Mouse (Mus musculus) fibroblast of lung, adult 2 months (primary cell): ENCODE results near the gene Ccdc114.
A peak's percentile ranks its signal among the peaks of the same experiment; 100 is the strongest.
"Not testable (repeated sequence)": the region's sequence is repeated elsewhere in the genome, so short reads cannot be mapped to it uniquely, and the experiment has no call there.

ENCODE experiments used
- DNase-seq: peaks from one replicate; pipeline ENCODE4 v3.0.0-alpha.2; 2011; ENCODE audit warnings: low read depth

Gene Ccdc114

GRCm38 (mm10) chr7:45919083-45919671 is 4.7 kb upstream of the Ccdc114 start:
- no peak for DNase-seq

GRCm38 (mm10) chr7:45919761-45920160 is 4.1 kb upstream of the Ccdc114 start:
- DNase-seq, result no peak

- DNase-seq, result no peak
These were observed 3.2 kb upstream of the Ccdc114 start for GRCm38 (mm10) chr7:45920583-45921241.

GRCm38 (mm10) chr7:45921242-45921621 is 2.6 kb upstream of the Ccdc114 start, which contains the start of gene Emp3:
Gene Emp3, minus strand, starts transcription at chr7:45921404.
- DNase-seq, result no peak

GRCm38 (mm10) chr7:45921950-45922600 is 1.8 kb upstream of the Ccdc114 start:
- DNase-seq, result no peak

- DNase-seq, result peak; percentile 97
These were observed 727 bp upstream of the Ccdc114 start for GRCm38 (mm10) chr7:45922928-45923761.

- no peak for DNase-seq
These were observed 551 bp downstream of the Ccdc114 start for GRCm38 (mm10) chr7:45924429-45924816.

GRCm38 (mm10) chr7:45928626-45929295 is 4.9 kb downstream of the Ccdc114 start:
- no peak for DNase-seq

- no peak for DNase-seq
These were observed 5.8 kb downstream of the Ccdc114 start for GRCm38 (mm10) chr7:45929688-45930087.

- DNase-seq, result not testable (repeated sequence)
These were observed 9.9 kb downstream of the Ccdc114 start for GRCm38 (mm10) chr7:45933766-45934165.

GRCm38 (mm10) chr7:45935114-45935513 is 11.2 kb downstream of the Ccdc114 start:
- no peak for DNase-seq

- DNase-seq, result no peak
These were observed 16.0 kb downstream of the Ccdc114 start for GRCm38 (mm10) chr7:45939836-45940235.

- no peak for DNase-seq
These were observed 18.1 kb downstream of the Ccdc114 start for GRCm38 (mm10) chr7:45941986-45942385.

- not testable (repeated sequence) for DNase-seq
These were observed 19.4 kb downstream of the Ccdc114 start for GRCm38 (mm10) chr7:45943280-45943679.

- DNase-seq, result no peak
These were observed 25.2 kb downstream of the Ccdc114 start for GRCm38 (mm10) chr7:45949061-45949460.

GRCm38 (mm10) chr7:45956611-45957010 is 32.7 kb downstream of the Ccdc114 start:
- no peak for DNase-seq

GRCm38 (mm10) chr7:45971831-45972723 is 48.2 kb downstream of the Ccdc114 start:
- DNase-seq, result no peak

- DNase-seq, result no peak
These were observed 49.4 kb downstream of the Ccdc114 start for GRCm38 (mm10) chr7:45973271-45973687.

GRCm38 (mm10) chr7:45974103-45974502 is 50.2 kb downstream of the Ccdc114 start:
- no peak for DNase-seq

- DNase-seq, result no peak
These were observed 50.6 kb downstream of the Ccdc114 start for GRCm38 (mm10) chr7:45974512-45974911.

- no peak for DNase-seq
These were observed 57.7 kb downstream of the Ccdc114 start for GRCm38 (mm10) chr7:45981612-45982011.
